Mouse (Mus musculus): ENCODE measurements at regions not wholly inside any gene's neighbourhood (a gene's known extent, or its start where the extent isn't known, plus 50 kb on each side); places are given as distances from the start of the nearest gene placed in this dataset.

DNA sequence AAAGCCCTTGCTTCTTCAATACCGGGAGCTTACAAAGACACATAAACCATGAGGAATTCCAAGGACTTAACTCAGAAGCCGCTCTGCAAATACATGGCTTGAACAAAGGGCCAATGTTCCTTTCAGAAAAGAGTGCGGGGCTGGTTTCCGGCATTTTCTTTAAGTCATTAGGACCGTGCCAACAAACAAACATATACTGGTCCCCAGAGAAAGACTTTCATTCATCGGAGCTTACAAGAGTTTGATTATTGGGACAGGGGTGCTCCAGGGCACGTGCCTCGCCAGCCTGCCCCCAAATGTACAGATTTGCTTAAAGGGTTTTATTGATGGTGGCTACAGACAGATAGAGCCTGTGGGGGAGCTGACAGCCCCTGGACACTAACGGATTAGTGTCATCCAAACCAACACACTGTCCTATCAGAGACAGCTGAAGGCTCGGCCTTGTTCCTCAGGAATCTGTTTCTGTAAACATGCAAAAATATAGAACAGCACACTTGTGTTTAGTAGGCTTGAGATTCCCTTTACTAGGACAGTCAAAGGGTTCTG, 169.4 kb downstream of the Gsdmc2 start:
- Histone ChIP-seq H3K36me3 (ENCODE audit: control insufficient read depth, insufficient read depth, low read length) (no peaks in the 10 kb centered on the region), H3K4me2 (ENCODE audit: low read depth, low read length) (no peak overlapping the region), H3K9me3 (ENCODE audit: control insufficient read depth, low read length) (no peaks in the 10 kb centered on the region), H3K27ac (ENCODE audit: low read depth, low read length) (no peak overlapping the region), H3K27me3 (ENCODE audit: control insufficient read depth, insufficient read depth, low read length) (no peaks in the 10 kb centered on the region), H3K4me3 (ENCODE audit: low read depth, low read length) (no peak overlapping the region), H3K4me1 (ENCODE audit: control insufficient read depth, insufficient read depth, low read length) (no peaks in the 10 kb centered on the region), H3K9ac (replicated peaks; ENCODE audit: low read depth, low read length) (no peak overlapping the region)
- ATAC-seq (ENCODE audit: low read depth) = peak; percentile 23; the same call in 1 of the 2 replicates
- 53% methylated on average over 10 of the region's 10 CpGs for WGBS

DNA sequence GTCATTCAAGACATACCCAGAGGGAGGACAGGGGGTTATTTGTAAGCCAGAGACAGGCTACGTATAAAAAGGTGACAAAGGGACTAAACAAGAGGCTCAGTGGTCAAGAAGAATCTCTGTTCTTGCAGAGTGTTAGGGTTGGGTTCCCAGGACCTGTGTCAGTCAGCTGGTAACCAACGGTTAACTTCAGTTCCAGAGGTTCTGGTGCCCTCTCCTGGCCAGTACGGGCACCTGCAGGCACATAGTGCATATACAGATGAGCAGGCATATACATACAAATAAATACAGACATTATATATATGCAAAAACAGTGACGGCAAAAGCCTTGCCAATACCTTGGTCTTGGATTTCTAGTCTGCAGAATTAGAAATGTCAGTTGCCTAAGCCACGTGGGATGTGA, 170.6 kb downstream of the Gsdmc2 start:
- no peak overlapping the region for H3K4me2 ChIP-seq (ENCODE audit: low read depth, low read length)
- no peaks in the 10 kb centered on the region for H3K9me3 ChIP-seq (ENCODE audit: control insufficient read depth, low read length)
- no peak overlapping the region for H3K9ac ChIP-seq (replicated peaks; ENCODE audit: low read depth, low read length)
- no peak overlapping the region for H3K4me3 ChIP-seq (ENCODE audit: low read depth, low read length)
- no peak overlapping the region for H3K27ac ChIP-seq (ENCODE audit: low read depth, low read length)
- no peaks in the 10 kb centered on the region for H3K4me1 ChIP-seq (ENCODE audit: control insufficient read depth, insufficient read depth, low read length)
- no peaks in the 10 kb centered on the region for H3K27me3 ChIP-seq (ENCODE audit: control insufficient read depth, insufficient read depth, low read length)
- no peaks in the 10 kb centered on the region for H3K36me3 ChIP-seq (ENCODE audit: control insufficient read depth, insufficient read depth, low read length)
- no peak for ATAC-seq (ENCODE audit: low read depth)
- 95% methylated on average over 5 of the region's 5 CpGs for WGBS

DNA sequence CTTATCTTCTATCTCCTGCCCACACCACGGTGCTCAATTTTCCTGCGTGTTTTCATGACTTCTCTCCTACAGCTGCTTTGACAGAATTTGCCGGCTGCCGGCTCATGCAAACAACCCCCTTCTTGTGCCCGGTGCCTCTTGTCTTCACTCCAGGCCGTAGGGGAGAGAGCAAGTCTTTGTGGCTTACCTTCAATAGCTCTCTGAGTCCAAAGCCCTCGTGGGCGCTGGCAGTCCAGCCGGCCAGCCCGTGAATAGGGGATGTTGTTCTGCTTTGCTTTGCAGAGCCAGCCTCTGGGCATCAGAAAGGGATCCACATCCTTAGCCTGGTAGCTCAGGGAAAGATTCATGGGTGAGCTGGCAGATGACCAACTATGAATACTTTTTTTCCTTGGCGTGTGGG, 173.9 kb downstream of the Gsdmc2 start:
- H3K9ac ChIP-seq (replicated peaks; ENCODE audit: low read depth, low read length) = no peak overlapping the region
- no peaks in the 10 kb centered on the region for H3K36me3 ChIP-seq (ENCODE audit: control insufficient read depth, insufficient read depth, low read length)
- ATAC-seq (ENCODE audit: low read depth) = peak; percentile 64; the same call in 1 of the 2 replicates
- H3K4me3 ChIP-seq (ENCODE audit: low read depth, low read length) = no peak overlapping the region
- no peak overlapping the region for H3K4me2 ChIP-seq (ENCODE audit: low read depth, low read length)
- no peak overlapping the region for H3K27ac ChIP-seq (ENCODE audit: low read depth, low read length)
- 67% methylated on average over 11 of the region's 11 CpGs for WGBS
- H3K9me3 ChIP-seq (ENCODE audit: control insufficient read depth, low read length) = no peaks in the 10 kb centered on the region
- no peaks in the 10 kb centered on the region for H3K27me3 ChIP-seq (ENCODE audit: control insufficient read depth, insufficient read depth, low read length)
- no peaks in the 10 kb centered on the region for H3K4me1 ChIP-seq (ENCODE audit: control insufficient read depth, insufficient read depth, low read length)

DNA sequence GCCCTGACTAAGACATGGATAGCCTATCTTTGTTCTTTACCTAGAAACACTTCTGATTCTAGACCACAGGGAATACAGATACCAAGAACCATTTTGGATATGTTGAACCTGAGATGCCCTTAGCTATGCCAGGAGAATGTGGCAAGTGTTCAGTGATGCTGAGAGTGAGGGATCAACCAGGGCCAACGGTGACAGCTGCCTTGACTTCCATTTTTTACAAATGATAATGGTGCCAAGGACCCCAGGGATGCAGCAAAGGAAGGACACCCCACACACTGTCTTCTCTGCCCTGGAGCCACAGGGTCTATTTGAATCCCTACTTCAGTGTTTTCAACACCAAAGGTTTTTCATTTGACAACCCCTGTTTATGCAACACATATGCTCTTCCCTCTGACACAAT, 174.4 kb downstream of the Gsdmc2 start:
- H3K36me3 ChIP-seq (ENCODE audit: control insufficient read depth, insufficient read depth, low read length) = no peaks in the 10 kb centered on the region
- WGBS = 79% methylated on average over 1 of the region's 1 CpGs
- H3K4me2 ChIP-seq (ENCODE audit: low read depth, low read length) = no peak overlapping the region
- H3K9me3 ChIP-seq (ENCODE audit: control insufficient read depth, low read length) = no peaks in the 10 kb centered on the region
- H3K27ac ChIP-seq (ENCODE audit: low read depth, low read length) = no peak overlapping the region
- ATAC-seq (ENCODE audit: low read depth) = no peak
- no peak overlapping the region for H3K9ac ChIP-seq (replicated peaks; ENCODE audit: low read depth, low read length)
- H3K4me3 ChIP-seq (ENCODE audit: low read depth, low read length) = no peak overlapping the region
- no peaks in the 10 kb centered on the region for H3K27me3 ChIP-seq (ENCODE audit: control insufficient read depth, insufficient read depth, low read length)
- H3K4me1 ChIP-seq (ENCODE audit: control insufficient read depth, insufficient read depth, low read length) = no peaks in the 10 kb centered on the region

DNA sequence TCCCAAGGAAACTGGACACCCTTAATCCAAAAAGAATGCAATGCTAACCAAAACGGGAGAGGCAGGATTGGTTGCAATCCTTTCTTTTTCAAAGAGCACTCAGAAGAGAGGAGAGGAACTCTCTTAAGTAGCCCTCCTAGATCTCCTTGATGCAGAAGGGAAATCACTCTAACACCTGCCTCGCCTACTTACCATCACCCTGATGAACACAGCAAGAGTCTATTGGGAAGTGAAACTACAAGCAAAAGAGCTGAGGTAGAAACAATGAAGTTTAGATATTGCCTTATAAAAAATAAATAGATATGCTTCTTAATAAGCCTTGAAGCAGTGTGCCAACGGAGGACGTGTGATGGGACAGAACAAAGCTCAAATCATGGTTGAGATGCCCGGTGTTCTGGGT, 177.4 kb downstream of the Gsdmc2 start:
- no peak overlapping the region for H3K4me2 ChIP-seq (ENCODE audit: low read depth, low read length)
- no peak for ATAC-seq (ENCODE audit: low read depth)
- no peak overlapping the region for H3K9ac ChIP-seq (replicated peaks; ENCODE audit: low read depth, low read length)
- H3K9me3 ChIP-seq (ENCODE audit: control insufficient read depth, low read length) = no peaks in the 10 kb centered on the region
- H3K27ac ChIP-seq (ENCODE audit: low read depth, low read length) = no peak overlapping the region
- H3K27me3 ChIP-seq (ENCODE audit: control insufficient read depth, insufficient read depth, low read length) = no peaks in the 10 kb centered on the region
- whole genome bisulfite sequencing = 92% methylated on average over 5 of the region's 5 CpGs
- no peaks in the 10 kb centered on the region for H3K4me1 ChIP-seq (ENCODE audit: control insufficient read depth, insufficient read depth, low read length)
- H3K4me3 ChIP-seq (ENCODE audit: low read depth, low read length) = no peak overlapping the region
- no peaks in the 10 kb centered on the region for H3K36me3 ChIP-seq (ENCODE audit: control insufficient read depth, insufficient read depth, low read length)

DNA sequence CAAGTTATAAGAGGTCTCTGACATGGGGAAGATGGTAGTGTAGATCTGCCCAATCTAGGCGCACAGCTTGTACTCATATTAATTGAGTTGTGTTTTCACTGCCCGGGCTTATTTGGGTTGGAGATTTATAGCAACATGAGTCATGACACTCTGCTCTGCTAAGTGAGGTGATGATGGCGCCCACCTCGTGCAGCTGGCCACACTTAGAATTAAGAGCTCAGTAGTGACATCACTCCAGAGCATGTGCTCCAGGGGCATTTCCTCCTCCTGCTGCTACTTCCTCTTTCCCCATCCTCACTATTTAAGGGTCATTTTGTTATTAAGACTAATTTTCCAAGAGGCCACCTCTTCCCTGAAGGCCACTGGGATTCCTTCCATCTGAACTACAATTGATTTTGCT, 179.5 kb downstream of the Gsdmc2 start:
- H3K27ac ChIP-seq (ENCODE audit: low read depth, low read length) = no peak overlapping the region
- H3K4me1 ChIP-seq (ENCODE audit: control insufficient read depth, insufficient read depth, low read length) = no peaks in the 10 kb centered on the region
- no peak overlapping the region for H3K4me3 ChIP-seq (ENCODE audit: low read depth, low read length)
- WGBS = 93% methylated on average over 4 of the region's 4 CpGs
- no peak overlapping the region for H3K9ac ChIP-seq (replicated peaks; ENCODE audit: low read depth, low read length)
- H3K4me2 ChIP-seq (ENCODE audit: low read depth, low read length) = no peak overlapping the region
- H3K27me3 ChIP-seq (ENCODE audit: control insufficient read depth, insufficient read depth, low read length) = no peaks in the 10 kb centered on the region
- no peak for ATAC-seq (ENCODE audit: low read depth)
- H3K9me3 ChIP-seq (ENCODE audit: control insufficient read depth, low read length) = no peaks in the 10 kb centered on the region
- no peaks in the 10 kb centered on the region for H3K36me3 ChIP-seq (ENCODE audit: control insufficient read depth, insufficient read depth, low read length)

DNA sequence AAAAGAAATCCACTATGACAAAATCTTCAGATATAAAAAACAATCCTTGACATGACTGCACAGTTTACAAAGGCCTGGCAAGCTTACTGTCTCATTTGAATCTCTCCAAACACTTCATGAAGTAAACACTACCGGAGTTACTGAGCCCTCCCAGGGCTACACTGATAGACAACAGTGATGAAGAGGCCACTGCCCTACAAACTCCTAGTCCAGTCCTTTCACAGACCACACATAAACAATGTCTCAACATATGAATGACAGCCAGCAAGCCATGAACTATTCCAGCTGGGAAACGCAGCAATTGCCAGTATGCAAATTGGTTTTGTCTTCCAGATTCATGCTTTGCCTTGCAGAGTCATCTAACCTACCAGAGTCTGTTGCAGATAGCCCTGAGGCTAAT, 180.1 kb downstream of the Gsdmc2 start:
- H3K36me3 ChIP-seq (ENCODE audit: control insufficient read depth, insufficient read depth, low read length) = no peaks in the 10 kb centered on the region
- H3K9ac ChIP-seq (replicated peaks; ENCODE audit: low read depth, low read length) = no peak overlapping the region
- no peaks in the 10 kb centered on the region for H3K4me1 ChIP-seq (ENCODE audit: control insufficient read depth, insufficient read depth, low read length)
- H3K9me3 ChIP-seq (ENCODE audit: control insufficient read depth, low read length) = no peaks in the 10 kb centered on the region
- H3K27me3 ChIP-seq (ENCODE audit: control insufficient read depth, insufficient read depth, low read length) = no peaks in the 10 kb centered on the region
- no peak for ATAC-seq (ENCODE audit: low read depth)
- 58% methylated on average over 2 of the region's 2 CpGs for WGBS
- no peak overlapping the region for H3K27ac ChIP-seq (ENCODE audit: low read depth, low read length)
- no peak overlapping the region for H3K4me3 ChIP-seq (ENCODE audit: low read depth, low read length)
- H3K4me2 ChIP-seq (ENCODE audit: low read depth, low read length) = no peak overlapping the region

DNA sequence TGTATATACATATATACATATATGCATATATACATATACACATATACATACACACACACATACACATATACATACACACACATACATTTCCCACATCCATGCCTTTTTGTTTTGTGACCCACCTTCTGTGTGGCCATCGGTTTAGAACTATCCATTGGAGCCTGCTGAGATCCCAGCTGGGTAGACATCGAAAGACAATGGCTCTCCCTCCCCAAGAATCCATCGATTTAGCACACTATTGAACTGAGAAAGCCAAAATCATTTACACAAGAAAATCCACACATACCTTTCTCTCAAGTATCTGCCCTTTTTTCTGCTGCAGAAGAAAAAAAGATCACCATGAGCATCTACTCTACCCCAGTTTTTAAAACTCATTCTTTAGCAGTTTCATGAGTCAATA, 182.8 kb downstream of the Gsdmc2 start:
- 74% methylated on average over 3 of the region's 3 CpGs for WGBS
- ATAC-seq (ENCODE audit: low read depth) = no peak

DNA sequence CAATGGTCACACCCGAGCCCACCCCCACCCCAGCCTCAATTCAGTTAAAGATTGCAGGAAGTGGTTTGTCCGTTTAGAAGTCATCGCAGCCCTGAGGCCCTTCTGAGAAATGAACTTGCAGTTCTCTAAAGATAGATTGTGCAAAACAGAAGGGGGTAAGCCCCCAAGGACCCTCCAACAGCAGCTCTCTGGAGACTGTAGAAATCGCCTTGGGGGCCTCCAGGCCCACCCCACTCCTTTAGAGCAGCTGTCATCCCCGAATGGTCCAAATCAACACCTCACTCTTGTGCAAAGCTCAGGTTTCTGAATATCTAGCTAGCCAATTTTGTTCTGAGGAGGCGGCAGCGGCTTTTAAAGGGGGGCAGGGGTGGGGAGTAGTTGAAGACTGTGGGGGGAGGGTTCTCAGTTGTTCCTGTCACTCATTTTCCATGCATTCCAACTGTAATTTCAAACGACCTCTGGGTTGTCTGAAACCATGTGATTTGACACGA, 186.9 kb downstream of the Gsdmc2 start:
- no peaks in the 10 kb centered on the region for H3K27me3 ChIP-seq (ENCODE audit: control insufficient read depth, insufficient read depth, low read length)
- 83% methylated on average over 9 of the region's 9 CpGs for WGBS
- H3K4me1 ChIP-seq (ENCODE audit: control insufficient read depth, insufficient read depth, low read length) = no peaks in the 10 kb centered on the region
- no peak for ATAC-seq (ENCODE audit: low read depth)
- no peak overlapping the region for H3K4me2 ChIP-seq (ENCODE audit: low read depth, low read length)
- H3K36me3 ChIP-seq (ENCODE audit: control insufficient read depth, insufficient read depth, low read length) = no peaks in the 10 kb centered on the region
- no peak overlapping the region for H3K9ac ChIP-seq (replicated peaks; ENCODE audit: low read depth, low read length)
- H3K9me3 ChIP-seq (ENCODE audit: control insufficient read depth, low read length) = no peaks in the 10 kb centered on the region
- no peak overlapping the region for H3K4me3 ChIP-seq (ENCODE audit: low read depth, low read length)
- H3K27ac ChIP-seq (ENCODE audit: low read depth, low read length) = no peak overlapping the region

More for the DNA sequence above, 182.8 kb downstream of the Gsdmc2 start:
- Histone ChIP-seq H3K27ac (ENCODE audit: low read depth, low read length) (no peak overlapping the region), H3K4me2 (ENCODE audit: low read depth, low read length) (no peak overlapping the region), H3K27me3 (ENCODE audit: control insufficient read depth, insufficient read depth, low read length) (no peaks in the 10 kb centered on the region), H3K9me3 (ENCODE audit: control insufficient read depth, low read length) (no peaks in the 10 kb centered on the region), H3K4me1 (ENCODE audit: control insufficient read depth, insufficient read depth, low read length) (no peaks in the 10 kb centered on the region), H3K4me3 (ENCODE audit: low read depth, low read length) (no peak overlapping the region), H3K36me3 (ENCODE audit: control insufficient read depth, insufficient read depth, low read length) (no peaks in the 10 kb centered on the region), H3K9ac (replicated peaks; ENCODE audit: low read depth, low read length) (no peak overlapping the region)

Measured in neural tube, embryonic 14.5 days (tissue).